Mouse (Mus musculus): ENCODE data around the gene A430078G23Rik. TPM values are rescaled to one million over a fixed set of nuclear protein-coding genes. Genes with fewer than 3 reads are reported as not detected.
"Not testable (repeated sequence)": the region's sequence is repeated elsewhere in the genome, so short reads cannot be mapped to it uniquely, and the experiment has no call there.

Gene A430078G23Rik
- total and polyA plus RNA-seq, 3 experiments = 2.8 to 3.8 TPM; not detected in 1

DNA sequence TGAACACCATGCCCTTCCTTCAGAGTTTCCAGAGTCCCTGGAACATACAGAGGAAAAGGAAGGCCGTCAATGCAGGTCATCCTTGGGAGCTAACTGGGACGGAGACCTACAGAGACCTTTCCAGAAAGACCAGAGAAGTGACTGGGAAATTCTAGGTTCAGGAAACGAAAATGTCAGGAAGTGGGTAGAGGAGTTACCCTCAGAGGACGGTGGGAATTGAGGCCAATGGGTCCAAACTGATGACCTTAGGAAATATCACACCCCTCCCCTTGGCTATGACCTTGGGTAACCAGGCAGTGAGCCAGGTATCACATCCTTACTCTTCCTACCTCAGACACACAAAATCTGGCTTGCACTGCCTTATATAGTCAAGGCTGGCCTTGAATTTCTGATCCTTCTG is 41.7 kb upstream of the A430078G23Rik start:
- Histone ChIP-seq H3K4me3 (ENCODE audit: control insufficient read depth in 1 of 2, insufficient read depth in 1 of 2, low read depth in 2 of 2, low read length in 2 of 2) (no peak overlapping the region), H3K79me2 (ENCODE audit: control insufficient read depth, insufficient read depth, low read length, poor library complexity) (no peaks in the 10 kb centered on the region), H3K9ac (ENCODE audit: control insufficient read depth, low read depth, low read length, poor library complexity, severe bottlenecking) (no peak overlapping the region), H3K27me3 (ENCODE audit: control insufficient read depth in 1 of 2, insufficient read depth in 2 of 2, low read length in 2 of 2) (no peaks in the 10 kb centered on the region), H3K36me3 (ENCODE audit: control insufficient read depth in 1 of 2, insufficient read depth in 2 of 2, low read length in 2 of 2) (peaks cover 0 to 6% of the 10 kb centered on the region in 2 experiments; a peak in 2 of 4 replicates), H3K27ac (ENCODE audit: control insufficient read depth, low read depth, low read length) (no peak overlapping the region), H3K9me3 (replicated peaks; ENCODE audit: insufficient read depth, low read length) (no peaks in the 10 kb centered on the region), H3K4me1 (ENCODE audit: control insufficient read depth in 1 of 2, insufficient read depth in 2 of 2, low read length in 2 of 2) (peaks cover 0 to 5% of the 10 kb centered on the region in 2 experiments; a peak in 3 of 4 replicates)
- no peak for DNase-seq (ENCODE audit: low read depth, low spot score)
- TF ChIP-seq POLR2A (IDR thresholded peaks at IDR 0.05; ENCODE audit: control insufficient read depth in 1 of 2, insufficient read depth in 1 of 2, low read depth in 1 of 2, low read length in 2 of 2, poor library complexity in 1 of 2) = no peak
- TF ChIP-seq MXI1 (IDR thresholded peaks at IDR 0.05; ENCODE audit: low read depth, low read length) = no peak
- TF ChIP-seq MEF2A (IDR thresholded peaks at IDR 0.05; ENCODE audit: extremely low read depth, insufficient replicate concordance, low read depth, low read length, poor library complexity, severe bottlenecking) = no peak
- no peak for TF ChIP-seq RCOR1 (IDR thresholded peaks at IDR 0.05; ENCODE audit: low read depth, low read length)
- TF ChIP-seq MAZ (IDR thresholded peaks at IDR 0.05; ENCODE audit: low read depth, low read length) = no peak
- no peak for TF ChIP-seq POLR2AphosphoS5 (IDR thresholded peaks at IDR 0.05; ENCODE audit: borderline replicate concordance, low read depth, low read length)
- TF ChIP-seq MYB (IDR thresholded peaks at IDR 0.05; ENCODE audit: low read depth, low read length) = no peak
- no peak for TF ChIP-seq CHD1 (IDR thresholded peaks at IDR 0.05; ENCODE audit: low read depth, low read length)
- TF ChIP-seq USF1 (IDR thresholded peaks at IDR 0.05; ENCODE audit: low read depth, low read length) = no peak
- TF ChIP-seq TAL1 (IDR thresholded peaks at IDR 0.05; ENCODE audit: low read length) = no peak
- no peak for TF ChIP-seq USF2 (IDR thresholded peaks at IDR 0.05; ENCODE audit: borderline replicate concordance in 1 of 2, insufficient read depth in 1 of 2, low read depth in 1 of 2, low read length in 2 of 2)

GRCm38 (mm10) chr8:3313417-3313816 is 39.8 kb upstream of the A430078G23Rik start:
- H3K9me3 ChIP-seq (replicated peaks; ENCODE audit: insufficient read depth, low read length); H3K27me3 ChIP-seq (ENCODE audit: control insufficient read depth in 1 of 2, insufficient read depth in 2 of 2, low read length in 2 of 2); H3K4me1 ChIP-seq (ENCODE audit: control insufficient read depth in 1 of 2, insufficient read depth in 2 of 2, low read length in 2 of 2); H3K27ac ChIP-seq (ENCODE audit: control insufficient read depth, low read depth, low read length); H3K79me2 ChIP-seq (ENCODE audit: control insufficient read depth, insufficient read depth, low read length, poor library complexity); H3K36me3 ChIP-seq (ENCODE audit: control insufficient read depth in 1 of 2, insufficient read depth in 2 of 2, low read length in 2 of 2): not testable (repeated sequence)
- Histone ChIP-seq H3K9ac (ENCODE audit: control insufficient read depth, low read depth, low read length, poor library complexity, severe bottlenecking) (peak overlapping the region; percentile 26), H3K4me3 (ENCODE audit: control insufficient read depth in 1 of 2, insufficient read depth in 1 of 2, low read depth in 2 of 2, low read length in 2 of 2) (peak overlapping the region in 1 of 2 experiments; percentile 35; a peak in 1 of 4 replicates)
- peak; percentile 27 for DNase-seq (ENCODE audit: low read depth, low spot score)

DNA sequence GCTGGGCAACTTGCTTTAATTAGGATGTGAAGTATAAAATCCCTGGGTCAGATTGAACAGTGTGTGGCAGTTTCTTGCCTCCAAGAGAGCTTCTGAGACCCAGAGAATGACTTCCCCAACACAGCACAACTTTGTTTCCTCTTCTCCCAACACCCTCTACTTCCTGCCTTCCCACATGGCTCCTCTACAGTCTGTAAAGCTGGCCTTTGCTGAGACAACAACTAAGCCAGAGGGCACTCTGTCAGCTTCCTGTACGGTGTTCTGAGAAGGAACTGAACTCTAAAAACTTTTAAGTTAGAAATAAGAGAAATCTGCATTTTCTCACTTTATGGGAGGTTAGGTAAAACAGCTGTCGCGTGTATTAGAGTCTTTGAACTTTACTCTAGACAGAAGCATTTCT is 39.4 kb upstream of the A430078G23Rik start:
- no peaks in the 10 kb centered on the region for H3K9me3 ChIP-seq (replicated peaks; ENCODE audit: insufficient read depth, low read length)
- H3K9ac ChIP-seq (ENCODE audit: control insufficient read depth, low read depth, low read length, poor library complexity, severe bottlenecking) = no peak overlapping the region
- TF ChIP-seq MYC (IDR thresholded peaks at IDR 0.05; ENCODE audit: low read depth, low read length) (0 out of 2 replicates have a peak, but pooled peaks have one; percentile 43), EP300 (IDR thresholded peaks at IDR 0.05; ENCODE audit: low read depth in 1 of 2, low read length in 2 of 2) (no peak), MXI1 (IDR thresholded peaks at IDR 0.05; ENCODE audit: low read depth, low read length) (peak; percentile 33; the same call in 1 of the 2 replicates), MAX (IDR thresholded peaks at IDR 0.05; ENCODE audit: low read length) (0 out of 2 replicates have a peak, but pooled peaks have one; percentile 43)
- H3K4me3 ChIP-seq (ENCODE audit: control insufficient read depth in 1 of 2, insufficient read depth in 1 of 2, low read depth in 2 of 2, low read length in 2 of 2) = peak overlapping the region in 1 of 2 experiments; percentile 35; a peak in 1 of 4 replicates
- no peaks in the 10 kb centered on the region for H3K27me3 ChIP-seq (ENCODE audit: control insufficient read depth in 1 of 2, insufficient read depth in 2 of 2, low read length in 2 of 2)
- peaks cover 0 to 2% of the 10 kb centered on the region in 2 experiments; a peak in 3 of 4 replicates for H3K4me1 ChIP-seq (ENCODE audit: control insufficient read depth in 1 of 2, insufficient read depth in 2 of 2, low read length in 2 of 2)
- peaks cover 0 to 6% of the 10 kb centered on the region in 2 experiments; a peak in 2 of 4 replicates for H3K36me3 ChIP-seq (ENCODE audit: control insufficient read depth in 1 of 2, insufficient read depth in 2 of 2, low read length in 2 of 2)
- peak overlapping the region; percentile 48; the same call in 1 of the 2 replicates for H3K27ac ChIP-seq (ENCODE audit: control insufficient read depth, low read depth, low read length)
- H3K79me2 ChIP-seq (ENCODE audit: control insufficient read depth, insufficient read depth, low read length, poor library complexity) = no peaks in the 10 kb centered on the region
- peak; percentile 66 for DNase-seq (ENCODE audit: low read depth, low spot score)
